10 mouse cellular contexts compared by ENCODE assay signal in genomic region chr12:26877691-26878121, GRCm38 (mm10).
A peak's percentile ranks its signal among the peaks of the same experiment; 100 is the strongest.
DNase-seq lines count a peak whose midpoint lies in the region; ATAC-seq and TF ChIP-seq lines count a peak whose summit lies in the region.
"Had no signal": no experiment of that assay in that cellular context is flagged by ENCODE, and none has a peak within 500 bp of the region (broad histone marks: within the 10 kb centered on the region; RNA-seq: fewer than 3 reads in every experiment).

No protein-coding gene starts in this region.

- H3K4me1 ChIP-seq in kidney, adult 2 months (ENCODE audit: control insufficient read depth, insufficient read depth, low read length): no peaks in the 10 kb centered on the region
- H3K4me1 ChIP-seq in forebrain, embryonic 13.5 days: peaks cover 40% of the 10 kb centered on the region
- peaks cover 11% of the 10 kb centered on the region for H3K4me1 ChIP-seq in hindbrain, embryonic 15.5 days (replicated peaks)
- peaks cover 10% of the 10 kb centered on the region for H3K4me1 ChIP-seq in neural tube, embryonic 14.5 days (ENCODE audit: control insufficient read depth, insufficient read depth, low read length)

- no peak overlapping the region for H3K27ac ChIP-seq in kidney, adult 2 months (ENCODE audit: insufficient read depth, low read depth, low read length)
- H3K27ac ChIP-seq in forebrain, embryonic 13.5 days: peak overlapping the region; percentile 89
- H3K27ac ChIP-seq in hindbrain, embryonic 15.5 days (replicated peaks): peak overlapping the region; percentile 54
- H3K27ac ChIP-seq in neural tube, embryonic 14.5 days (ENCODE audit: low read depth, low read length): peak overlapping the region; percentile 49; the same call in 1 of the 2 replicates
- H3K27ac ChIP-seq: embryonic facial prominence, embryonic 13.5 days had no signal

- no peak for TF ChIP-seq CTCF in kidney, adult 2 months (conservative IDR thresholded peaks at IDR 0.05; ENCODE audit: insufficient read depth, insufficient read length, low read depth, low read length)

- no peak overlapping the region for H3K4me3 ChIP-seq in kidney, adult 2 months (ENCODE audit: insufficient read depth, low read depth, low read length)
- no peak overlapping the region for H3K4me3 ChIP-seq in forebrain, embryonic 13.5 days
- no peak overlapping the region for H3K4me3 ChIP-seq in hindbrain, embryonic 15.5 days
- no peak overlapping the region for H3K4me3 ChIP-seq in neural tube, embryonic 14.5 days (ENCODE audit: low read depth, low read length)
- H3K4me3 ChIP-seq: embryonic facial prominence, embryonic 13.5 days had no signal

- no peaks in the 10 kb centered on the region for H3K9me3 ChIP-seq in forebrain, embryonic 13.5 days (replicated peaks)
- no peaks in the 10 kb centered on the region for H3K9me3 ChIP-seq in hindbrain, embryonic 15.5 days
- H3K9me3 ChIP-seq in neural tube, embryonic 14.5 days (ENCODE audit: control insufficient read depth, low read length): no peaks in the 10 kb centered on the region
- H3K9me3 ChIP-seq: embryonic facial prominence, embryonic 13.5 days had no signal

- no peak for TF ChIP-seq POLR2A in kidney, adult 2 months (IDR thresholded peaks at IDR 0.05; ENCODE audit: low read depth, low read length)

- no peaks in the 10 kb centered on the region for H3K36me3 ChIP-seq in kidney, adult 2 months (ENCODE audit: control insufficient read depth, insufficient read depth, low read length)
- no peaks in the 10 kb centered on the region for H3K36me3 ChIP-seq in forebrain, embryonic 13.5 days (ENCODE audit: poor library complexity, severe bottlenecking)
- H3K36me3 ChIP-seq in hindbrain, embryonic 15.5 days: no peaks in the 10 kb centered on the region
- H3K36me3 ChIP-seq in neural tube, embryonic 14.5 days (ENCODE audit: control insufficient read depth, insufficient read depth, low read length): no peaks in the 10 kb centered on the region
- H3K36me3 ChIP-seq: embryonic facial prominence, embryonic 13.5 days had no signal

- ATAC-seq in forebrain, embryonic 13.5 days: peak; percentile 98
- ATAC-seq in hindbrain, embryonic 15.5 days (ENCODE audit: low FRiP score, low read depth): peak; percentile 78
- peak; percentile 83 for ATAC-seq in neural tube, embryonic 14.5 days (ENCODE audit: low read depth)
- no peak for ATAC-seq in megakaryocyte-erythroid progenitor cell, adult 5-6 weeks (replicated peaks; ENCODE audit: low FRiP score, low TSS enrichment, poor library complexity, severe bottlenecking)

- 53% methylated on average over 2 of the region's 2 CpGs for WGBS in kidney, adult 2 months
- WGBS in forebrain, embryonic 13.5 days: 6% methylated on average over 2 of the region's 2 CpGs
- 25% methylated on average over 2 of the region's 2 CpGs for WGBS in hindbrain, embryonic 15.5 days
- 21% methylated on average over 2 of the region's 2 CpGs for WGBS in neural tube, embryonic 14.5 days

- no peak overlapping the region for H3K9ac ChIP-seq in forebrain, embryonic 13.5 days
- no peak overlapping the region for H3K9ac ChIP-seq in hindbrain, embryonic 15.5 days
- H3K9ac ChIP-seq in neural tube, embryonic 14.5 days (replicated peaks; ENCODE audit: low read depth, low read length): no peak overlapping the region
- H3K9ac ChIP-seq: embryonic facial prominence, embryonic 13.5 days had no signal

- DNase-seq in kidney, postnatal 4 days: peak; percentile 16 to 37
- DNase-seq in kidney, adult 2 months: no peak
- DNase-seq in heart, adult 9 months (ENCODE audit: low spot score in 2 of 2): no peak
- DNase-seq: gastrocnemius, postnatal 25 days; lung, adult 2 months had no signal

- no peaks in the 10 kb centered on the region for H3K27me3 ChIP-seq in kidney, adult 2 months (replicated peaks; ENCODE audit: control insufficient read depth, insufficient read depth, low read length)
- H3K27me3 ChIP-seq in forebrain, embryonic 13.5 days: no peaks in the 10 kb centered on the region
- no peaks in the 10 kb centered on the region for H3K27me3 ChIP-seq in hindbrain, embryonic 15.5 days
- H3K27me3 ChIP-seq in neural tube, embryonic 14.5 days (ENCODE audit: control insufficient read depth, insufficient read depth, low read length): no peaks in the 10 kb centered on the region
- H3K27me3 ChIP-seq: embryonic facial prominence, embryonic 13.5 days had no signal

- H3K4me2 ChIP-seq in forebrain, embryonic 13.5 days: peak overlapping the region; percentile 14; the same call in 1 of the 2 replicates
- no peak overlapping the region for H3K4me2 ChIP-seq in hindbrain, embryonic 15.5 days
- no peak overlapping the region for H3K4me2 ChIP-seq in neural tube, embryonic 14.5 days (ENCODE audit: low read depth, low read length)
- H3K4me2 ChIP-seq: embryonic facial prominence, embryonic 13.5 days had no signal

Comparison
In these comparisons a context has a peak if more than half of its experiments do, and no peak if none do; other contexts are left out.
1. DNase-seq: peak in kidney, postnatal 4 days (2 of 2); none in kidney, adult 2 months (single experiment) and heart, adult 9 months (0 of 2).